Mouse (Mus musculus): ENCODE data around the gene Ms4a4d.
"Not testable (repeated sequence)": the region's sequence is repeated elsewhere in the genome, so short reads cannot be mapped to it uniquely, and the experiment has no call there.

Gene Ms4a4d

DNA sequence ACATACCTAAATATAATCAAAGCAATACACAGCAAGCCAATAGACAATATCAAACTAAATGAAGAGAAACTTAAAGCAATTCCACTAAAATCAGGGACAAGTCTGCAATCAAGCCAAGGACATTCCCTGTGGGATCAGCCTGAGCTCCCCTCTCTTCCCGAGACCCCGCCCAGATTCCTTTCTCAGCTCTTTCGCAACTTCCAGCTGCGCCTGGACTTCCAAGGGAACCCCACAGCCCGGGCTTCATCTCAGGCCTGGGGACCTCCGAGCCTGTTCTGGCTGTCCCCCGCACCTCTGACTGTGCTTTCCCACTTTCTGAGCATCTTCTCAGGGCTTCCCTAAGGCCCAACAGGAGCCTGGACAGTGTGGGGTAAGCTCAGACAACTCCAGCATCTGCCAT lies at the start of gene Ms4a4d:
TSS of gene Ms4a4d (plus strand) at position 209 of the 400 bp plus-strand sequence.
- DNase-seq (ENCODE audit: low read depth, low spot score): no peak

DNA sequence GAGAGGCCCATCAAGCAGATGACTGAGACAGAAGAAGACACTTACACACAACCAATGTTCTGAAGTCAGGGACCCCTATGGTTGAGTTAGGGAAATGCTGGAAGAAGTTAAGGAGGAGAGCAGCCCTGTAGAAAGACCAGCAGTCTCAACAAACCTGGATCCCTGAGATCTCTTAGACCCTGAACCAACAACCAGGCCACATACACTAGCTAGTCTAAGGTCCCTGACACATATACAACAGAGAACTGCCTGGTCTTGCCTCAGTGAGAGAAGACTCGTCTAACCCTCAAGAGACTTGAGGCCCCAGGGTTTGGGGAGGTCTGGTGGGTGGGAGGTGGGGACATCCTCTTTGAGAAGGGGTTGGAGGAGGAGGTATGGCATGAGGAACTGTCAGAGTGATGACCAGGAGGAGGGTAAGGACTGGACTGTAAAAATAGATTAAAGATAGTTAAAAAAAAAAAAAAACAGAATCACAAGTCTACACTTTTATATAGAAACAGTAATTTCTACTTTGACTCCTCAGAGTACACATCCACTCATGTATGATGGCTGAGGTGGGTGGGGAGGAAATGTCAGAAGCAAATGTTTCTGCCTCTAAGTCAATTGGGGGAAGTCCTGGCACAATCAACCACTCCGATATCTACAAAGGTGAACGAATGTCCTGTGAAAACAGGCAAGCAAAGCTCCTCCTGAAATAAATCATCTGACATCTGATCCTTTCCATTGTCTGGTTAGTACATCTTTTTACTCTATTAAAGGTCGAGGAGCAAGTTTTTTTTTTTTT lies 45.0 kb upstream of the Ms4a4d start:
- DNase-seq (ENCODE audit: low read depth, low spot score): no peak

DNA sequence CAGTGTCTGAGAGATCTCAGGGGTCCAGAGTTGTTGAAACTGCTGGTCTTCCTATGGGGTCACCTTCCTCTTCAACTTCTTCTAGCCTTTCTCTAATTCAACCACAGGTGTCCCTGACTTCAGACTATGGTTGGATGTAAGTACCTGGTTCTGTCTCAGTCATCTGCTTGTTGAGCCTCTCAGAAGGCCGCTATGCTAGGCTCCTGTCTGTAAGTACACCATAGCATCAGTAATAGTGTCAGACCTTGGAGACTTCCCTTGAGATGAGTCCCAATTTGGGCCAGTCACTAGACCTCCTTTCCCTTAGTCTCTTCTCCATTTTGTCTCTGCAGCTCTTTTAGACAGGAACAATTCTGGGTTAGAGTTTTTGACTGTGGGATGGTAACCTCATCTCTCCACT lies 43.9 kb upstream of the Ms4a4d start:
- DNase-seq (ENCODE audit: low read depth, low spot score): no peak

DNA sequence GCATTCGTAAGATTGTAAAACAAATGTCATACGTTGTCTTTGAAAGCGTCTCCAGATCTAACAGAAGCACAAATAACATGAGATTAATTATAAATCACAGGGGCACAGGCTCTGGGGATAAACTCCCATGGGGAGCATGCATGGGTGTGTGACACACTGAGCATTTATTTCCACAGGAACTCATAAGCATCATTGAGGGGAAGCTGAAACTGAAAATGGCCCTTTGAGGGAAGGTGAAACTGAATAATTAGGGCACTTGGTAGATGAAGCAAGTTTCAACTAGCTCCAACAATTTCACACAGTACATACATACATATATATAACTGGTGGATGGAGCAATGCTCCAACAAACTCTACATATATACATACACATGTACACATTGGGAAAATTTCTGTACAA lies 42.1 kb upstream of the Ms4a4d start:
- no peak for DNase-seq (ENCODE audit: low read depth, low spot score)

DNA sequence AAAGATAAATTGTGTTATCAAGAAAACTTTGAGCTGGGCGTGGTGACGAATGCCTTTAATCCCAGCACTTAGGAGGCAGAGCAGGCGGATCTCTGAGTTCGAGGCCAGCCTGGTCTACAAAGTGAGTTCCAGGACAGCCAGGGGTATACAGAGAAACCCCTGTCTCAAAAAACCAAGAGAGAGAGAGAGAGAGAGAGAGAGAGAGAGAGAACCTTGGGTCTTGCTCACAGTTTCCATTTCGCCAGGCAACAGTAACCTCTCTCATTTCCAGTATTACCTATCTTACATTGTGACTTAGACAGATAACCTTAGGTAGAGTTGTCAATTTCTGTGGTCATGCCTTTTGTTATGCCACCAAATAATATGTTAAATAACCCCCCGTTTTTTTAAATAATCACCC lies 40.2 kb upstream of the Ms4a4d start:
- no peak for DNase-seq (ENCODE audit: low read depth, low spot score)

DNA sequence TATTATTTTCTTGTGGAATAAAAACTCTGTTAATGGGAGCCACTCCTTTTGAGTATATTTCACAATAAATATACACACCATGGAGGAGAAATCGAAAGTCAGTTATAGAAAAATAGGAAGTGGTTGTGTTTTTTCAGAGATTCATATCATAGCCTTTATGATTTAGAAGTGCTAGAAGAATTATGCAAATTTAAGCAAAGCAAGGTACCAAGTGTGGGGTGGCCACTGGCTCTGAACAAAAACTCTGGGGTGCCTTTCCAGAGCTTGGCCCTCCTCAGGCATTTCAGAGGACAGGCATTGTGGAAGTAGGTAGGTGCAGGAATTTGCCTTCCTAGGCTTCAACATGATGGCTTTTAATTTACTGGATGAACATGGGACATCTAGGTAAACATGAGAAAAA lies 39.3 kb upstream of the Ms4a4d start:
- DNase-seq (ENCODE audit: low read depth, low spot score): not testable (repeated sequence)

DNA sequence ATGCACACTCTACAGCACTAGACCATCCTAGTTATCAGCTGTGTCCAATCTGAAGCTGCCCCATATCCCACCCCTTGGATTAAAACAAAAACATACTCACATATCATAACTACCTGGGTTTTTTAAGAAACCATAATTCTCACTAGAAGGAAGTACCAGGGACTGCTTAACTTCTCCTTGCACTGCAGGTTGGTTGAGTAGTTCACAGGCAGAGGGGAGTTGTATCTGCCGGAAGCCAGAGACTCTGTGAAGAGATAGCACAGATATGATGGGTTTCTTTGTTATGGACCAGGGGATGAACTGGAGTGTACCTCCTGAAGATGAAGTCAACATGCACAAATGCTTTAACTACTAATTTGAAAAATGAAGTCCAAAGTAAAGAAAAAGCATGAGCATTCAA lies 35.8 kb upstream of the Ms4a4d start:
- DNase-seq (ENCODE audit: low read depth, low spot score): no peak

DNA sequence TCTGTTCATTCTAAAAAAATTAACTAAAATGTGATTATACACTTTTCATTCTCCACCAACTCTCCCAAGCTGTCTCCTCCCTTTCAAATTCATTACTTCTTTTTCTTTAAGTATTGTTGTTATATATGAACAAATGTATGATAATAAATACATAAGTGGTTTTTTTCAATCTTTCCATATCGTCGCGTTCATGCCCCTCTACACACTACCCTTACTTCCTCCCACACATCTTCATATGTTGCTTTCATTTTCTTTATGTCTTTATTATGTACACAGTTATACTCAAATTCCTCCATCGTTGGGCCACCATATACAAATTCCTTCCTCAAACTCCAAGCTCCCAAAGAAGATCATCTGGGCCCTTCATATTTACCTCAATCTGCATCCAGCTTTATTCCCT lies 35.3 kb upstream of the Ms4a4d start:
- no peak for DNase-seq (ENCODE audit: low read depth, low spot score)

DNA sequence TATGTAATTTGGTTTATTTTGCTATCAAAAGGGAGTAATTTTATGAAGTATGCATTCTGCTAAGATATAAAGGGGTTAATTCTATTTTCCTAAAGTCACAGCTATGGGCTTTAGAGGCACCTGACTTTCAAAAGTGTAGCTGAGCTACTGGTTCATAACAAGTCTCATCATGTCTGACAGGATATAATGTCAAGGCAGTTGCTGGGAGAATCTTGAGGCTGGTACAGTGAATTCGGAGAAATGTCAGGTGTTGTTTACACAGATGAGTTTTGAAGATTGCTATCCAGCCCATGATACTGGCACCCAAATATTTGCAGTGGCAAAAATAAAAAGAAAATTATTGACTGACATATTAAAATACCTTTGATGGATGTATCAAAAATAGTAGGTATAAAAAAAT lies 31.7 kb upstream of the Ms4a4d start:
- no peak for DNase-seq (ENCODE audit: low read depth, low spot score)

DNA sequence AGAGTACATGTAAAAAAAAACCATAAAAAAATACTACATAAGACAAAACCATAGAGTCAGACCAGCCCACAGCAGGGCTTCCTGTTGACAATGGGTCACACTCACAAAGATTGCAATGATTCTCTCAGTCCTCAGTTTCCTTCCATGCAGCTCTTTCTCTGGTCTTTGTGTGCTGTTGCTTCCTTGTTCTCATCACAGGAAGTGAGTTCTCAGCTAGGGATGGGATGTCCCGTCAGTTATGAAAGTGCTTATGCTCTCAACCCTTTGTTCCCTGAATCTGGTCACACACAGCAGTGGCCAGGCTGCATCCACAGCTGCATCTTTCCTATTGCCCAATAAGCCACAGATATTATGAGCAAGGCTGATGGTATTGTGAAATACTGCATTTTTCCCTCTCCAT lies 23.1 kb upstream of the Ms4a4d start:
- DNase-seq (ENCODE audit: low read depth, low spot score): no peak

DNA sequence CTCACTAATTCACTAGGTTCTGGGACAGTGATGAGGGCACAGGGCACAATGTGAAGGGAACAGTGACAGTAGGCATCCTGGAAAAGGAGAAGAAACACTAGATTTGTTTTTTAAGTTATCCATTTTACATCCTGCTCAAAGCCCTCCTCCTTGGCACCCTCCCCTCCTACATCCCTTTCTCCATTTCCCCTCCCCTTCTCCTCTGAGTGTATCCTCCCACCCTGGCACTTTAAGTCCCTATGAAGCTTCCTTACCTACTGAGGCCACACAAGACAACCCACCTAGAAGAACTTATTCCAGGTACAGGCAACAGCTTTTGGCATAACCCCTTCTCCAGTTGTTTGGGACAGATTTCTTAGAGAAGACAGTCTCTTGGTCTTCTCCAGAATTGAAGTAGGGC lies 20.4 kb upstream of the Ms4a4d start, which contains the start of gene Ms4a6b:
TSS of gene Ms4a6b (plus strand) at position 267 of the 400 bp plus-strand sequence.
- DNase-seq (ENCODE audit: low read depth, low spot score): no peak

DNA sequence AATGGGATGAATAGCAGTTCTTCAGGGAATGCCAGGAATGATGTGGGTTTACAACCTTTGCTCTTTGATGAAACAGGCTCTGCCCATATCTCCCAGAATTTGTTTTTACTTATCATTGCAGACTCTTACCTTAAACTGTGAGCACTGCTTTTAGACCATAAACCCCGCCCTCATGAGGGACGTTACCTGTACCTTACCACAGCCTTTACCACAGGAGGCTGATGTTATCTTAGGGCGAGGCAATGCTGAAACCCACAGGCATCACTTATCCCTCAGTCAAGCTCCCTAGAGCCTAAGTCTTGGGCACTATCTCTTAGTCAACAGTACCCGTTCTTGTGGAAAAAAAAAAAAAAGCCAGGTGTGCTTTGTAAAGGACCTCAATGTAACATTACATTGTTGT lies 19.8 kb upstream of the Ms4a4d start:
- DNase-seq (ENCODE audit: low read depth, low spot score): no peak

DNA sequence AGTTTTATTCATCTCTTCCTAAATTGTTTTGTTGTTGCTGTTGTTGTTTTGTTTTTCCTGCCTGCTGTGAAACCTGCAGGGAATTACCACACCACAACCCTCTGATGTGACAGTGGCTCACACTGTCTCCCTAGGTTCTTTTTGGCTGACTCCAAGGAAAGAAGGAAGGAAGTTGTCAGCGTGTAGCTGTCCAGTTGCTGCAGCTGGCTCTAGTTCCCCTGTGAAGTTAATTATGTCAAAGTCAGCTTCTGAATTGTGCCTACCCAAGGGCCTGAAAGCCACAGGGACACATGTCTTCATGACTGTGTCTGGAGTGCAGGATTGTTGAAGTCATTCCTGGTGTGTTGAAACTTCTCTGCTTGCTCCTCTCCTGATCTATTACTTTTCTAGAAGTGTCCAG lies 19.2 kb upstream of the Ms4a4d start:
- DNase-seq (ENCODE audit: low read depth, low spot score): not testable (repeated sequence)

DNA sequence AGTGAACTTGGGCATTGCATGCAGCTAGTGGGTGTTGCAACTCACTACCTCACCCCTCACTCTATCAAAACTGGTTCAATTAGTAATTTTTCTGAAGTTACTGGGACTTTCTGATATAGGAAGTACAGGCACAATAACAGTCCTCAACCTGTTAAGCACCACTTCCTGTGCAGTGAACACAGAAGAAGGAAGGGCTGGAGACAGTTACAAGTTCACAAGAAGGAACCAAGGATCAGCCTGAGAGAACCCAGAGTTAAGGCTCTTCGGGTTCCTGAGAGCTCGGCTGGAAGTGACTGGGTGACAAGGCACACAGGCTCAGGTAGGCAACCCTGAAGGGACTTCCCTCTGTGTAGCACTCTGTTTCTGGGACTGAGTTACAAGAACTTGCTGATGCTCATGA lies 18.2 kb upstream of the Ms4a4d start:
- not testable (repeated sequence) for DNase-seq (ENCODE audit: low read depth, low spot score)

DNA sequence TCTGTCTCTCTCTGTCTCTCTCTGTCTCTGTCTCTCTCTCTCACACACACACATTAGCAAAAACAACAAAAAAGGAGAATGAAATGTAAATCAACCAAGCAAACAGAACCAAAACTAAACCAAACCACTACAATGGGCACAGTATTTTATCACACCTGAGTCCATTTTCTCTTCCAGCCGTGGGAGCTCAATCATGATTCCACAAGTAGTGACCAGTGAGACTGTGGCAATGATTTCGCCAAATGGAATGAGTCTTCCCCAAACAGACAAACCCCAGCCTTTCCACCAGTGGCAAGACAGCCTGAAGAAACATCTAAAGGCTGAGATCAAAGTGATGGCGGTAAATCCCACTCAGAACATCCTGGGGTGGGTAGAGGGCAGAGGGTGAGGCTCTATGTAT lies 16.5 kb upstream of the Ms4a4d start:
- DNase-seq (ENCODE audit: low read depth, low spot score): no peak

DNA sequence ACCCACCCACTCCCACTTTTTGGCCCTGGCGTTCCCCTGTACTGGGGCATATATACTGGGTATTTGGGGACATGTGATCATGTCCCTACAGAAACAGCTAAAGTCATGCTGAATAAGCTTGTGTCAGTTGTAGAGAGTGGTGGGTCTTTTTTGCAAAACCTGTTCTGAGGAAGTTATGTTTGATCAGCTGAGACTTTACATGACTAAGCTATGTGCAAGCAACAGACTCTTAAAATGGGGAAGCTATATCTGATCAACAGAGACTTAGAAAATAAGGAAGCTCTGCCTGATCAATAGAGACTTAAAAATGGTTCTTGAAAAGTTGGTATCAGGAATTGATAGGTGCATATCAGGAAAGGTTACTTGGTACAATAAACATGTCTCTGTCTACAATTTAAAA lies 3.2 kb upstream of the Ms4a4d start:
- no peak for DNase-seq (ENCODE audit: low read depth, low spot score)

DNA sequence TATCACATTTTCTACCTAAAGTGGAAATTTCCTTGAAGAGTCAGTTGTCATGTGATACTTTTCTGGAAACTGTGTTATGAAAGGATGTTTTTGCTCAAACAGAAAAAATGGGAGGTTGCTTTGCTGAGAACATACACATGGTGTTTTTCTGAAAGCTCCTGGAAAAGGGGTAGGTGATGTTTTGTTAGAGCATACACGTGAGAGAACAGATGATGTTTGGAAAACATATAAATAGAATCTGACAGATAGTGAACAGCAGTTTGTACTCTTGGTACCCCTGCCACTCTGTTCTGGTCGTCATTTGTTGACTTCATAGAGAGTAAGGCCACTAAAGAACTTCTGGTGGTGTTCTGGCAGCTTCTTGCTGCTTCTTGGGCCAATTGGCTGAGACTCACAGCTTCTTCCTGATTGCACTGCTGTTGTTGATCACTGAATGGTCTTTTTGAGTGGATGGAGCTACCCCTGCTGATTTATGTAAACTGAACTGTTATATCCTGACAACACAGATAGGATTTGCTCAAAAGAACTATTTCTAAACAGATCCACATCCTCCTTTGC lies 2.6 kb upstream of the Ms4a4d start:
- DNase-seq (ENCODE audit: low read depth, low spot score): no peak

DNA sequence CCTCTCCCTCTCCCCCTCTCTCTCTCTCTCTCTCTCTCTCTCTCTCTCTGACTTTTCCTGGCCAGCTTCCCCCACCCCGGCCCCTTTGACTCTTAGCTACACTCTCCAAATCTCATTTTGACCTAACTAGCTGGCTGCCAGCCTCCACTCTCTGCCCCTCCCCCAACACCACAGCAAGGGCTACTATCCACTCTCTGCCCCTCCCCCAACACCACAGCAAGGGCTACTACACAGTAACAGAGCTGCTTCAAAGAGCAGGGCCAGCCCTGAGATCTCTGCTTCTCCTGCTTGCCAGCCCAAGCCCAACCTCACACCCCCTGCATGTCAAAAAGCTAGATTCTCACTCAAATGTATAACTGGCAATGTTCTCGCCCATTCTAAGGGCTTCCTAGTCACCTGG lies 735 bp downstream of the Ms4a4d start:
- no peak for DNase-seq (ENCODE audit: low read depth, low spot score)

DNA sequence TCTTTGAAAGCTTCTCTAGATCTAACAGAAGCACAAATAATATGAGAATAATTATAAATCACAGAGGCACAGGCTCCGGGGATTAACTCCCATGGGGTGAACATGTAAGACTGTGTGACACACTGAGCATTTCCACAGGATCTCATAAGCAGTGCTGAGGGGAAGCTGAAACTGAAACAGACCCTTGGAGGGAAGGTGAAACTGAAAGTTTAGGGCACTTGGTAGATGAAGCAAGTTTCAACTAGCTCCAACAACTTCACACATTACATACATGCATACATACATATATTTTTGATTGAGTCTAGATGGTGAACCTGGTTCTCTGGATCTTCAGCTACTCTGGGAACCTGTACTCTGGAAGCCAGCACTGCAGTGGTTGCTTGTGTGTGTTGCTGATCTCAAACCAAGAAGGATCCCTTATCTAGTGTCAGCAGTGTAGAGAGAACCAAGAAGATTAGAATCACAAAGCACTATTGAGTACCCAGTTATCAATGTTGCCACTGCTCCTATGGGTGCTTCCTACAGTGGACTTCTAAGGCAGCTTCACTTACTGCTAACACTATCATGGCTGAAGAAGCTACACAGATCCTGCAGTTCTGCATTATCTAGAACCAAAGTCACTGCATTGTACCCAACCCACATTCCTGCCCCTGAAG lies 3.7 kb downstream of the Ms4a4d start:
- DNase-seq (ENCODE audit: low read depth, low spot score): not testable (repeated sequence)

DNA sequence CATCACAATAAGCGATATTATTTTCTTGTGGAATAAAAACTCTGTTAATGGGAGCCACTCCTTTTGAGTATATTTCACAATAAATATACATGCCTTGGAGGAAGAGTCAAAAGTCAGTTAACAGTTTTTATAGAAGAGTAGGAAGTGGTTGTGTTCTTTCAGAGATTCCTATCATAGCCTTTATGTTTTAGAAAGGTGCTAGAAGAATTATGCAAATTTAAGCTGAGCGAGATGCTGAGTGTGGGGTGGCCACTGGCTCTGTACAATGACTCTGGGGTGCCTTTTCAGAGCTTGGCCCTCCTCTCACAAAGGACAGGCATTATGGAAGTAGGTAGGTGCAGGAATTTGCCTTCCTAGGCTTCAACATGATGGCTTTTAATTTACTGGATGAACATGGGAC lies 7.8 kb downstream of the Ms4a4d start:
- not testable (repeated sequence) for DNase-seq (ENCODE audit: low read depth, low spot score)

DNA sequence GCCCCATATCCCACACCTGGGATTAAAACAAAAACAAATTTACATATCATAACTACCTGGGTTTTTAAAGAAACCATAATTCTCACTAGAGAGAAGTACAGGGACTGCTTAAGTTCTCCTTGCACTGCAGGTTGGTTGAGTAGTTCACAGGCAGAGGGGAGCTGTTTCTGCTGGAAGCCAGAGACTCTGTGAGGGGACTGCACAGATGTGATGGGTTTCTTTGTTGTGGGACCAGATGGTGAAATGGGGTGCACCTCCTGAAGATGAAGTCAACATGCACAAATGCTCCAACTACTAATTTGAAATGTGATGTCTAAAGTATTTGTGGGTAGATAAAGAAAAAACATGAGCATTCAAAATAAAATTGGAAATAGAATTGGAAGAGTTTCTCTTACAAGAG lies 11.3 kb downstream of the Ms4a4d start:
- DNase-seq (ENCODE audit: low read depth, low spot score): no peak

DNA sequence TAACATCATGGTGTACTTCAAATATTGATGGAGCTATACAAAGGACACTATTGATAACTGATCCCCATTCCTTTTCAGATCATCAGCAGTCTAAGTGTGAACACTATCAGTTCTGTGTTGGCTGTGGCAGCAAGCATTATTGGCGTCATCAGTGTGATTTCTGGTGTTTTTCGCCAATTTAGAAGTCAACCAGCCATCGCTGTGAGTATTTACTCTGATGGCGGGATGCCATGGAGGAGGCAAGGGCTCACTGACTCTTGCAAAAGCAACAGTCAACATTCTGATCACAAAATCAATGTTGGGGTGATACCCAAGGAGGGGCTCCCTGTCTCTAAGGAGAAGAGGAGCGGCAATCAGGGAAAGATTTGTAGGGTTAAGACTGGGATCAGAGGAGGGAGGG lies 18.1 kb downstream of the Ms4a4d start:
- no peak for DNase-seq (ENCODE audit: low read depth, low spot score)

DNA sequence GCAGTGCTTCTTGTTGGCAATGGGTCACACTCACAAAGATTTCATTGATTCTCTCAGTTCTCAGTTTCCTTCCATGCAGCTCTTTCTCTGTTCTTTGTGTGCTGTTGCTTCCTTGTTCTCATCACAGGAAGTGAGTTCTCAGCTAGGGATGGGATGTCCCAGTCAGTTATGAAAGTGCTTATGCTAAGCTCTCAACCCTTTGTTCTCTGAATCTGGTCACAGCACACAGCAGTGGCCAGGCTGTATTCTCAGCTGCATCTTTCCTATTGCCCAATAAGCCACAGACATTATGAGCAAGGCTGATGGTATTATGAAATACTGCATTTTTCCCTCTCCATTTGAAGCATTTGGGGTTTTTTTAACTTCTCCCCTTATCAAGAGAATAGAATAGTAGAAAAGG lies 23.0 kb downstream of the Ms4a4d start:
- not testable (repeated sequence) for DNase-seq (ENCODE audit: low read depth, low spot score)
